Mouse (Mus musculus): Measurements from ENCODE around the gene Chrm3.
"Not testable (repeated sequence)": the region's sequence is repeated elsewhere in the genome, so short reads cannot be mapped to it uniquely, and the experiment has no call there.

The Chrm3 gene

GRCm38 (mm10) chr13:10360777-10361176, at the start of gene Chrm3:
Chrm3 (minus strand) TSS chr13:10360847.
- DNase-seq: no peak

- DNase-seq: no peak
These were observed 33.7 kb upstream of the Chrm3 start for GRCm38 (mm10) chr13:10394364-10394763.

GRCm38 (mm10) chr13:10375487-10375886, 14.8 kb upstream of the Chrm3 start:
- DNase-seq: not testable (repeated sequence)

GRCm38 (mm10) chr13:10360199-10360694, 400 bp downstream of the Chrm3 start:
- no peak for DNase-seq

GRCm38 (mm10) chr13:10359516-10360198, 990 bp downstream of the Chrm3 start:
- DNase-seq: no peak

GRCm38 (mm10) chr13:10355796-10356195, 4.9 kb downstream of the Chrm3 start:
- DNase-seq: no peak

GRCm38 (mm10) chr13:10354885-10355575, 5.6 kb downstream of the Chrm3 start:
- DNase-seq: no peak

GRCm38 (mm10) chr13:10352141-10352540, 8.5 kb downstream of the Chrm3 start:
- no peak for DNase-seq

GRCm38 (mm10) chr13:10344362-10344761, 16.3 kb downstream of the Chrm3 start:
- DNase-seq: no peak

- no peak for DNase-seq
These were observed 25.1 kb downstream of the Chrm3 start for GRCm38 (mm10) chr13:10335558-10335957.

GRCm38 (mm10) chr13:10332762-10333161, 27.9 kb downstream of the Chrm3 start:
- DNase-seq: no peak

- DNase-seq: no peak
These were observed 50.8 kb downstream of the Chrm3 start for GRCm38 (mm10) chr13:10309811-10310210.

GRCm38 (mm10) chr13:10295160-10295559, 65.5 kb downstream of the Chrm3 start:
- no peak for DNase-seq

GRCm38 (mm10) chr13:10284331-10284730, 76.3 kb downstream of the Chrm3 start:
- DNase-seq: no peak

- no peak for DNase-seq
These were observed 85.7 kb downstream of the Chrm3 start for GRCm38 (mm10) chr13:10274907-10275306.

- DNase-seq: no peak
These were observed 96.9 kb downstream of the Chrm3 start for GRCm38 (mm10) chr13:10263784-10264183.

GRCm38 (mm10) chr13:10253049-10253448, 107.6 kb downstream of the Chrm3 start:
- no peak for DNase-seq

GRCm38 (mm10) chr13:10251499-10252179, 109.0 kb downstream of the Chrm3 start:
- no peak for DNase-seq

- no peak for DNase-seq
These were observed 116.2 kb downstream of the Chrm3 start for GRCm38 (mm10) chr13:10244243-10244998.

GRCm38 (mm10) chr13:10240238-10240637, 120.4 kb downstream of the Chrm3 start:
- DNase-seq: no peak

GRCm38 (mm10) chr13:10239825-10240224, 120.8 kb downstream of the Chrm3 start:
- DNase-seq: no peak

GRCm38 (mm10) chr13:10237616-10238015, 123.0 kb downstream of the Chrm3 start:
- no peak for DNase-seq

GRCm38 (mm10) chr13:10236279-10236678, 124.4 kb downstream of the Chrm3 start:
- no peak for DNase-seq

Data from cerebellum, adult 11 months (tissue).